Comparison of ENCODE assay signal across 8 mouse cellular contexts in genomic region chr11:48788311-48789089, GRCm38 (mm10). TPM values are rescaled to one million over a fixed set of nuclear protein-coding genes. Genes with fewer than 3 reads are reported as not detected.
DNase-seq lines count a peak whose midpoint lies in the region; ATAC-seq and TF ChIP-seq lines count a peak whose summit lies in the region.

No protein-coding gene starts in this region.

- peak overlapping the region; percentile 65 for H3K9ac ChIP-seq in CH12.LX (ENCODE audit: insufficient read depth, low read depth)
- peak overlapping the region; percentile 60 for H3K9ac ChIP-seq in heart, embryonic 12.5 days
- H3K9ac ChIP-seq in kidney, embryonic 16.5 days (replicated peaks; ENCODE audit: low read length): peak overlapping the region; percentile 58
- peak overlapping the region; percentile 65 for H3K9ac ChIP-seq in liver, embryonic 12.5 days
- no peak overlapping the region for H3K9ac ChIP-seq in stomach, embryonic 15.5 days

- ATAC-seq in erythroblast, adult 5-6 weeks (replicated peaks; ENCODE audit: low FRiP score, poor library complexity, severe bottlenecking): peak; percentile 71; the same call in 1 of the 2 replicates
- 0 out of 2 replicates have a peak, but pooled peaks have one; percentile 54 for ATAC-seq in heart, embryonic 12.5 days (ENCODE audit: insufficient number of reproducible peaks, low FRiP score)
- ATAC-seq in kidney, embryonic 16.5 days (ENCODE audit: low FRiP score, low TSS enrichment): peak; percentile 33
- ATAC-seq in liver, embryonic 12.5 days: peak; percentile 60; the same call in 1 of the 2 replicates
- peak; percentile 48; the same call in 1 of the 2 replicates for ATAC-seq in stomach, embryonic 15.5 days (ENCODE audit: insufficient read depth, low FRiP score, low read depth)

- peak overlapping the region; percentile 92 for H3K4me2 ChIP-seq in CH12.LX (ENCODE audit: insufficient read depth, low read depth, poor library complexity, severe bottlenecking)
- peak overlapping the region; percentile 60 for H3K4me2 ChIP-seq in heart, embryonic 12.5 days
- peak overlapping the region; percentile 67 for H3K4me2 ChIP-seq in kidney, embryonic 16.5 days (replicated peaks; ENCODE audit: low read depth, low read length)
- peak overlapping the region; percentile 70 for H3K4me2 ChIP-seq in liver, embryonic 12.5 days
- peak overlapping the region; percentile 63 for H3K4me2 ChIP-seq in stomach, embryonic 15.5 days

- TF ChIP-seq CTCF in CH12.LX (conservative IDR thresholded peaks at IDR 0.05 in 1 of 2, IDR thresholded peaks at IDR 0.05 in 1 of 2; ENCODE audit: low read depth in 2 of 2, low read length in 2 of 2): peak; percentile 50 to 88
- TF ChIP-seq CTCF in brain, embryonic 14.5 days (IDR thresholded peaks at IDR 0.05; ENCODE audit: borderline replicate concordance, extremely low read depth, insufficient read depth, insufficient read length): peak; percentile 75

- peak overlapping the region; percentile 34; the same call in 1 of the 2 replicates for H3K27ac ChIP-seq in CH12.LX (ENCODE audit: insufficient read depth, low read depth)
- no peak overlapping the region for H3K27ac ChIP-seq in heart, embryonic 12.5 days (ENCODE audit: poor library complexity, severe bottlenecking)
- no peak overlapping the region for H3K27ac ChIP-seq in kidney, embryonic 16.5 days (ENCODE audit: low read length)
- H3K27ac ChIP-seq in liver, embryonic 12.5 days: peak overlapping the region; percentile 31; the same call in 1 of the 2 replicates
- no peak overlapping the region for H3K27ac ChIP-seq in stomach, embryonic 15.5 days

- in situ Hi-C loops in CH12.LX (cut with MboI; ENCODE audit: low pct_ligation_motif_present, low pct_unique_long_range_greater_than_20kb, low sequenced_read_pairs): loop anchor here (5.0 to 10.0 kb wide), 2 partner anchors 69 to 476 kb away; no protein-coding TSS in a partner anchor

- no peaks in the 10 kb centered on the region for H3K79me2 ChIP-seq in CH12.LX (replicated peaks; ENCODE audit: control insufficient read depth, extremely low read depth, insufficient read depth, poor library complexity, severe bottlenecking)

- peak; percentile 60 for TF ChIP-seq RAD21 in CH12.LX (IDR thresholded peaks at IDR 0.05; ENCODE audit: low read depth, low read length)

- peak overlapping the region; percentile 44 to 54 (median 45) for H3K4me3 ChIP-seq in CH12.LX (replicated peaks in 1 of 3; ENCODE audit: low read depth in 2 of 3, low read length in 2 of 3, poor library complexity in 1 of 3)
- H3K4me3 ChIP-seq in heart, embryonic 12.5 days: peak overlapping the region; percentile 44
- peak overlapping the region; percentile 46 for H3K4me3 ChIP-seq in kidney, embryonic 16.5 days (ENCODE audit: low read length)
- peak overlapping the region; percentile 51 for H3K4me3 ChIP-seq in liver, embryonic 12.5 days
- peak overlapping the region; percentile 41 for H3K4me3 ChIP-seq in stomach, embryonic 15.5 days (replicated peaks)

- 5% methylated on average over 16 of the region's 16 CpGs for WGBS in heart, embryonic 12.5 days
- WGBS in kidney, embryonic 16.5 days: 11% methylated on average over 16 of the region's 16 CpGs
- 8% methylated on average over 16 of the region's 16 CpGs for WGBS in liver, embryonic 12.5 days (ENCODE audit: insufficient replicate concordance)
- 9% methylated on average over 16 of the region's 16 CpGs for WGBS in stomach, embryonic 15.5 days

- H3K4me1 ChIP-seq in CH12.LX (ENCODE audit: control insufficient read depth in 1 of 2, insufficient read depth in 2 of 2): peaks cover 4 to 23% of the 10 kb centered on the region in 2 experiments
- peaks cover 4% of the 10 kb centered on the region; the same call in 1 of the 2 replicates for H3K4me1 ChIP-seq in heart, embryonic 12.5 days (replicated peaks)
- peaks cover 19% of the 10 kb centered on the region; the same call in 1 of the 2 replicates for H3K4me1 ChIP-seq in kidney, embryonic 16.5 days (ENCODE audit: insufficient read depth, low read length)
- peaks cover 40% of the 10 kb centered on the region for H3K4me1 ChIP-seq in liver, embryonic 12.5 days
- H3K4me1 ChIP-seq in stomach, embryonic 15.5 days: peaks cover 3% of the 10 kb centered on the region; the same call in 1 of the 2 replicates

- peaks cover 3 to 12% of the 10 kb centered on the region in 2 experiments for H3K36me3 ChIP-seq in CH12.LX (replicated peaks in 1 of 2; ENCODE audit: control insufficient read depth in 1 of 2, insufficient read depth in 1 of 2, low read length in 1 of 2)
- no peaks in the 10 kb centered on the region for H3K36me3 ChIP-seq in heart, embryonic 12.5 days
- H3K36me3 ChIP-seq in kidney, embryonic 16.5 days (ENCODE audit: insufficient read depth, low read length): no peaks in the 10 kb centered on the region
- no peaks in the 10 kb centered on the region for H3K36me3 ChIP-seq in liver, embryonic 12.5 days
- H3K36me3 ChIP-seq in stomach, embryonic 15.5 days: no peaks in the 10 kb centered on the region

- dilution Hi-C loops in CH12.LX (cut with MboI; ENCODE audit: extremely low pct_ligation_motif_present, extremely low pct_unique_long_range_greater_than_20kb, low sequenced_read_pairs): no loop called here

- H3K9me3 ChIP-seq in CH12.LX (replicated peaks; ENCODE audit: low read length): no peaks in the 10 kb centered on the region
- H3K9me3 ChIP-seq in heart, embryonic 12.5 days (replicated peaks): no peaks in the 10 kb centered on the region
- H3K9me3 ChIP-seq in kidney, embryonic 16.5 days (ENCODE audit: low read length): no peaks in the 10 kb centered on the region
- no peaks in the 10 kb centered on the region for H3K9me3 ChIP-seq in liver, embryonic 12.5 days (replicated peaks)
- no peaks in the 10 kb centered on the region for H3K9me3 ChIP-seq in stomach, embryonic 15.5 days

- TF ChIP-seq POLR2A in CH12.LX (IDR thresholded peaks at IDR 0.05; ENCODE audit: low read depth, low read length): peak; percentile 49; the same call in 1 of the 2 replicates
- no peak for TF ChIP-seq POLR2A in brain, embryonic 14.5 days (IDR thresholded peaks at IDR 0.05; ENCODE audit: borderline replicate concordance, extremely low read depth, insufficient read depth, insufficient read length, poor library complexity, severe bottlenecking)

- peak; percentile 97 for DNase-seq in CH12.LX (ENCODE audit: extremely low read depth)
- peak; percentile 90 for DNase-seq in brain, embryonic 14.5 days (ENCODE audit: low read depth)
- peak; percentile 94 for DNase-seq in naive thymus-derived CD4-positive, alpha-beta T cell, adult 2 months (ENCODE audit: low read depth)

- TF ChIP-seq EP300 in CH12.LX (IDR thresholded peaks at IDR 0.05; ENCODE audit: low read length): peak; percentile 16; the same call in 1 of the 2 replicates

- H3K27me3 ChIP-seq in CH12.LX (replicated peaks): no peaks in the 10 kb centered on the region
- no peaks in the 10 kb centered on the region for H3K27me3 ChIP-seq in heart, embryonic 12.5 days (replicated peaks)
- no peaks in the 10 kb centered on the region for H3K27me3 ChIP-seq in kidney, embryonic 16.5 days (ENCODE audit: insufficient read depth, low read length)
- H3K27me3 ChIP-seq in liver, embryonic 12.5 days (replicated peaks): no peaks in the 10 kb centered on the region
- H3K27me3 ChIP-seq in stomach, embryonic 15.5 days (replicated peaks): no peaks in the 10 kb centered on the region

RNA-seq across cellular contexts. Expression of gene Rack1, which starts 11.6 kb away (rescaled TPM):
- 5,582 and 6,330 TPM in 2 replicates for total RNA-seq in CH12.LX (2012; rRNA removed)
- 4,885 and 5,265 TPM in 2 replicates for total RNA-seq in CH12.LX (2014; rRNA removed)
- 3,744 and 4,313 TPM in 2 replicates for polyA plus RNA-seq in CH12.LX (2012; ENCODE audit: insufficient read length, low read depth)
- polyA plus RNA-seq in brain, embryonic 14.5 days (2012; rRNA removed): 1,339 and 1,725 TPM in 2 replicates
- total RNA-seq in erythroblast, adult 5-6 weeks (2015; ENCODE audit: low replicate concordance): 613 and 630 TPM in 2 replicates
- total RNA-seq in erythroblast, adult 5-6 weeks (2017; ENCODE audit: low replicate concordance): 242 and 301 TPM in 2 replicates
- polyA plus RNA-seq in heart, embryonic 12.5 days (2016; fragmentation: Nextera tagmentation; extraction: Ambion mirVana): 397 and 428 TPM in 2 replicates
- polyA plus RNA-seq in kidney, embryonic 16.5 days (2015; fragmentation: Nextera tagmentation; extraction: Ambion mirVana): 712 and 779 TPM in 2 replicates
- polyA plus RNA-seq in liver, embryonic 12.5 days (2016; fragmentation: Nextera tagmentation; extraction: Ambion mirVana): 735 and 768 TPM in 2 replicates
- polyA plus RNA-seq in stomach, embryonic 15.5 days (2015; fragmentation: Nextera tagmentation; extraction: Ambion mirVana): 732 and 736 TPM in 2 replicates

RNA-seq across cellular contexts. Expression of gene Trim41, which starts 28.7 kb away (rescaled TPM):
- total RNA-seq in CH12.LX (2012; rRNA removed) (30.2 and 36.0 TPM in 2 replicates), CH12.LX (2014; rRNA removed) (18.8 and 20.9 TPM in 2 replicates)
- polyA plus RNA-seq in CH12.LX (2012; ENCODE audit: insufficient read length, low read depth): 51.6 and 63.7 TPM in 2 replicates
- polyA plus RNA-seq in brain, embryonic 14.5 days (2012; rRNA removed): 39.3 and 44.2 TPM in 2 replicates
- total RNA-seq in erythroblast, adult 5-6 weeks (2015; ENCODE audit: low replicate concordance): 3.3 and 12.7 TPM in 2 replicates
- total RNA-seq in erythroblast, adult 5-6 weeks (2017; ENCODE audit: low replicate concordance): 17.6 and 19.5 TPM in 2 replicates
- polyA plus RNA-seq in heart, embryonic 12.5 days (2016; fragmentation: Nextera tagmentation; extraction: Ambion mirVana): 4.3 and 4.4 TPM in 2 replicates
- polyA plus RNA-seq in kidney, embryonic 16.5 days (2015; fragmentation: Nextera tagmentation; extraction: Ambion mirVana): 7.1 and 7.2 TPM in 2 replicates
- polyA plus RNA-seq in liver, embryonic 12.5 days (2016; fragmentation: Nextera tagmentation; extraction: Ambion mirVana): 2.1 and 2.3 TPM in 2 replicates
- 5.0 and 6.7 TPM in 2 replicates for polyA plus RNA-seq in stomach, embryonic 15.5 days (2015; fragmentation: Nextera tagmentation; extraction: Ambion mirVana)

RNA-seq across cellular contexts. Expression of gene Trim7, which starts 37.4 kb away (rescaled TPM):
- total RNA-seq in CH12.LX (2012; rRNA removed) (20.8 and 34.6 TPM in 2 replicates), CH12.LX (2014; rRNA removed) (9.2 and 9.5 TPM in 2 replicates)
- 11.6 and 15.1 TPM in 2 replicates for polyA plus RNA-seq in CH12.LX (2012; ENCODE audit: insufficient read length, low read depth)
- polyA plus RNA-seq in brain, embryonic 14.5 days (2012; rRNA removed): 2.6 and 2.8 TPM in 2 replicates
- total RNA-seq in erythroblast, adult 5-6 weeks (2015; ENCODE audit: low replicate concordance): not detected in 2 replicates
- total RNA-seq in erythroblast, adult 5-6 weeks (2017; ENCODE audit: low replicate concordance): 0.42 TPM in 1 of 2 replicates, not detected in the other
- polyA plus RNA-seq in heart, embryonic 12.5 days (2016; fragmentation: Nextera tagmentation; extraction: Ambion mirVana): 0.39 and 0.52 TPM in 2 replicates
- polyA plus RNA-seq in kidney, embryonic 16.5 days (2015; fragmentation: Nextera tagmentation; extraction: Ambion mirVana): 4.4 and 4.8 TPM in 2 replicates
- polyA plus RNA-seq in liver, embryonic 12.5 days (2016; fragmentation: Nextera tagmentation; extraction: Ambion mirVana): not detected in 2 replicates
- polyA plus RNA-seq in stomach, embryonic 15.5 days (2015; fragmentation: Nextera tagmentation; extraction: Ambion mirVana): 2.3 and 2.5 TPM in 2 replicates

RNA-seq across cellular contexts. Expression of gene Gm12184, which starts 38.0 kb away (rescaled TPM):
- total RNA-seq in CH12.LX (2012; rRNA removed): 6.8 and 7.1 TPM in 2 replicates
- 51.6 and 61.0 TPM in 2 replicates for total RNA-seq in CH12.LX (2014; rRNA removed)
- polyA plus RNA-seq in CH12.LX (2012; ENCODE audit: insufficient read length, low read depth): 5.6 and 17.1 TPM in 2 replicates
- 34.5 and 47.1 TPM in 2 replicates for polyA plus RNA-seq in brain, embryonic 14.5 days (2012; rRNA removed)
- 3.1 TPM in 1 of 2 replicates, not detected in the other for total RNA-seq in erythroblast, adult 5-6 weeks (2015; ENCODE audit: low replicate concordance)
- 0.68 and 5.3 TPM in 2 replicates for total RNA-seq in erythroblast, adult 5-6 weeks (2017; ENCODE audit: low replicate concordance)
- polyA plus RNA-seq in heart, embryonic 12.5 days (2016; fragmentation: Nextera tagmentation; extraction: Ambion mirVana): 3.3 and 5.3 TPM in 2 replicates
- 0.86 and 1.2 TPM in 2 replicates for polyA plus RNA-seq in kidney, embryonic 16.5 days (2015; fragmentation: Nextera tagmentation; extraction: Ambion mirVana)
- polyA plus RNA-seq in liver, embryonic 12.5 days (2016; fragmentation: Nextera tagmentation; extraction: Ambion mirVana): 4.1 and 5.0 TPM in 2 replicates
- 10.3 and 16.4 TPM in 2 replicates for polyA plus RNA-seq in stomach, embryonic 15.5 days (2015; fragmentation: Nextera tagmentation; extraction: Ambion mirVana)

Comparison
In these comparisons a context has a peak if more than half of its experiments do, and no peak if none do; other contexts are left out.
1. H3K27ac ChIP-seq: peak in CH12.LX (single experiment) and liver, embryonic 12.5 days (single experiment); none in heart, embryonic 12.5 days (single experiment), kidney, embryonic 16.5 days (single experiment) and stomach, embryonic 15.5 days (single experiment).
2. Peak in every context shown above with its lines, with median percentiles within 50 percentile points of each other: DNase-seq, H3K4me2 ChIP-seq, H3K4me3 ChIP-seq and ATAC-seq.